Mouse (Mus musculus): Measurements from ENCODE around the gene Faah. TPM values are rescaled to one million over a fixed set of nuclear protein-coding genes. Genes with fewer than 3 reads are reported as not detected.

The Faah gene
- polyA plus RNA-seq (2014; fragmentation: Nextera tagmentation; extraction: Ambion mirVana), result 1.2 and 1.7 TPM in 2 replicates

- peak; percentile 68 for ATAC-seq (replicated peaks; ENCODE audit: low FRiP score)
- no peak within 1 kb of the TSS for H3K27ac ChIP-seq (ENCODE audit: low read depth, low read length)
- H3K36me3 ChIP-seq (ENCODE audit: control insufficient read depth, insufficient read depth, low read length), result no peaks in the 10 kb centered on the region
- no peak for DNase-seq (ENCODE audit: low spot score)
- H3K4me2 ChIP-seq (ENCODE audit: low read depth, low read length, severe bottlenecking), result peak within 1 kb of the TSS; percentile 99
- H3K4me3 ChIP-seq (ENCODE audit: low read depth, low read length), result peak within 1 kb of the TSS; percentile 55
- peaks cover 44% of the 10 kb centered on the region for H3K27me3 ChIP-seq (ENCODE audit: control insufficient read depth, insufficient read depth, low read length)
- H3K4me1 ChIP-seq (replicated peaks; ENCODE audit: control insufficient read depth, insufficient read depth, low read length), result peaks cover 2% of the 10 kb centered on the region
- peak within 1 kb of the TSS; percentile 63 for H3K9ac ChIP-seq (ENCODE audit: low read length)
- no peaks in the 10 kb centered on the region for H3K9me3 ChIP-seq (ENCODE audit: control insufficient read depth, low read length)
- WGBS, result 8% methylated on average over 18 of the region's 18 CpGs
These were observed at the start of gene Faah for GRCm38 (mm10) chr4:116017902-116018746. TSS of gene Faah (minus strand) at chr4:116017926.

- no peak overlapping the region for H3K27ac ChIP-seq (ENCODE audit: low read depth, low read length)
- no peaks in the 10 kb centered on the region for H3K9me3 ChIP-seq (ENCODE audit: control insufficient read depth, low read length)
- H3K4me2 ChIP-seq (ENCODE audit: low read depth, low read length, severe bottlenecking), result no peak overlapping the region
- H3K4me1 ChIP-seq (replicated peaks; ENCODE audit: control insufficient read depth, insufficient read depth, low read length), result no peaks in the 10 kb centered on the region
- 58% methylated on average over 1 of the region's 1 CpGs for WGBS
- DNase-seq (ENCODE audit: low spot score) (no peak), ATAC-seq (replicated peaks; ENCODE audit: low FRiP score) (no peak)
- H3K9ac ChIP-seq (ENCODE audit: low read length), result no peak overlapping the region
- no peaks in the 10 kb centered on the region for H3K27me3 ChIP-seq (ENCODE audit: control insufficient read depth, insufficient read depth, low read length)
- no peak overlapping the region for H3K4me3 ChIP-seq (ENCODE audit: low read depth, low read length)
- peaks cover 9% of the 10 kb centered on the region; the same call in 1 of the 2 replicates for H3K36me3 ChIP-seq (ENCODE audit: control insufficient read depth, insufficient read depth, low read length)
These were observed 46.1 kb upstream of the Faah start for GRCm38 (mm10) chr4:116063855-116064254.

GRCm38 (mm10) chr4:116059012-116059726 is 41.4 kb upstream of the Faah start:
- Histone ChIP-seq H3K4me2 (ENCODE audit: low read depth, low read length, severe bottlenecking) (no peak overlapping the region), H3K4me1 (replicated peaks; ENCODE audit: control insufficient read depth, insufficient read depth, low read length) (no peaks in the 10 kb centered on the region), H3K9ac (ENCODE audit: low read length) (no peak overlapping the region), H3K4me3 (ENCODE audit: low read depth, low read length) (no peak overlapping the region), H3K36me3 (ENCODE audit: control insufficient read depth, insufficient read depth, low read length) (no peaks in the 10 kb centered on the region), H3K27ac (ENCODE audit: low read depth, low read length) (no peak overlapping the region), H3K9me3 (ENCODE audit: control insufficient read depth, low read length) (no peaks in the 10 kb centered on the region), H3K27me3 (ENCODE audit: control insufficient read depth, insufficient read depth, low read length) (no peaks in the 10 kb centered on the region)
- ATAC-seq (replicated peaks; ENCODE audit: low FRiP score) (no peak), DNase-seq (ENCODE audit: low spot score) (no peak)
- WGBS, result 81% methylated on average over 5 of the region's 5 CpGs

GRCm38 (mm10) chr4:116057559-116057958 is 39.8 kb upstream of the Faah start:
- Histone ChIP-seq H3K9ac (ENCODE audit: low read length) (no peak overlapping the region), H3K27me3 (ENCODE audit: control insufficient read depth, insufficient read depth, low read length) (no peaks in the 10 kb centered on the region), H3K4me3 (ENCODE audit: low read depth, low read length) (no peak overlapping the region), H3K4me2 (ENCODE audit: low read depth, low read length, severe bottlenecking) (no peak overlapping the region), H3K4me1 (replicated peaks; ENCODE audit: control insufficient read depth, insufficient read depth, low read length) (no peaks in the 10 kb centered on the region; the same call in 1 of the 2 replicates), H3K36me3 (ENCODE audit: control insufficient read depth, insufficient read depth, low read length) (no peaks in the 10 kb centered on the region), H3K27ac (ENCODE audit: low read depth, low read length) (no peak overlapping the region), H3K9me3 (ENCODE audit: control insufficient read depth, low read length) (no peaks in the 10 kb centered on the region)
- 4% methylated on average over 1 of the region's 1 CpGs for WGBS
- DNase-seq (ENCODE audit: low spot score) (no peak), ATAC-seq (replicated peaks; ENCODE audit: low FRiP score) (no peak)

- Histone ChIP-seq H3K9ac (ENCODE audit: low read length) (peak within 1 kb of the TSS; percentile 58), H3K4me1 (replicated peaks; ENCODE audit: control insufficient read depth, insufficient read depth, low read length) (no peaks in the 10 kb centered on the region; the same call in 1 of the 2 replicates), H3K4me3 (ENCODE audit: low read depth, low read length) (peak within 1 kb of the TSS; percentile 52), H3K36me3 (ENCODE audit: control insufficient read depth, insufficient read depth, low read length) (no peaks in the 10 kb centered on the region), H3K27ac (ENCODE audit: low read depth, low read length) (peak within 1 kb of the TSS; percentile 86), H3K27me3 (ENCODE audit: control insufficient read depth, insufficient read depth, low read length) (no peaks in the 10 kb centered on the region), H3K4me2 (ENCODE audit: low read depth, low read length, severe bottlenecking) (peak within 1 kb of the TSS; percentile 88), H3K9me3 (ENCODE audit: control insufficient read depth, low read length) (no peaks in the 10 kb centered on the region)
- ATAC-seq (replicated peaks; ENCODE audit: low FRiP score), result peak; percentile 94
- under 1% methylated on average over 35 of the region's 35 CpGs for WGBS
- DNase-seq (ENCODE audit: low spot score), result peak; percentile 92
These were observed 35.8 kb upstream of the Faah start, which contains the start of gene Nsun4 for GRCm38 (mm10) chr4:116053399-116053961. TSS of gene Nsun4 (minus strand) at chr4:116053876.

- peak overlapping the region; percentile 52 for H3K4me3 ChIP-seq (ENCODE audit: low read depth, low read length)
- peak; percentile 45 for ATAC-seq (replicated peaks; ENCODE audit: low FRiP score)
- H3K4me1 ChIP-seq (replicated peaks; ENCODE audit: control insufficient read depth, insufficient read depth, low read length), result no peaks in the 10 kb centered on the region; the same call in 1 of the 2 replicates
- no peak overlapping the region for H3K27ac ChIP-seq (ENCODE audit: low read depth, low read length)
- DNase-seq (ENCODE audit: low spot score), result peak; percentile 59
- H3K9me3 ChIP-seq (ENCODE audit: control insufficient read depth, low read length), result no peaks in the 10 kb centered on the region
- H3K4me2 ChIP-seq (ENCODE audit: low read depth, low read length, severe bottlenecking), result peak overlapping the region; percentile 88
- H3K36me3 ChIP-seq (ENCODE audit: control insufficient read depth, insufficient read depth, low read length), result no peaks in the 10 kb centered on the region
- H3K9ac ChIP-seq (ENCODE audit: low read length), result peak overlapping the region; percentile 58
- H3K27me3 ChIP-seq (ENCODE audit: control insufficient read depth, insufficient read depth, low read length), result no peaks in the 10 kb centered on the region
- WGBS, result 13% methylated on average over 21 of the region's 22 CpGs
These were observed 35.0 kb upstream of the Faah start for GRCm38 (mm10) chr4:116052526-116053293.

- H3K27me3 ChIP-seq (ENCODE audit: control insufficient read depth, insufficient read depth, low read length), result no peaks in the 10 kb centered on the region
- no peak overlapping the region for H3K4me3 ChIP-seq (ENCODE audit: low read depth, low read length)
- H3K9me3 ChIP-seq (ENCODE audit: control insufficient read depth, low read length), result no peaks in the 10 kb centered on the region
- no peak for DNase-seq (ENCODE audit: low spot score)
- no peaks in the 10 kb centered on the region; the same call in 1 of the 2 replicates for H3K4me1 ChIP-seq (replicated peaks; ENCODE audit: control insufficient read depth, insufficient read depth, low read length)
- no peak overlapping the region for H3K27ac ChIP-seq (ENCODE audit: low read depth, low read length)
- 90% methylated on average over 3 of the region's 3 CpGs for WGBS
- ATAC-seq (replicated peaks; ENCODE audit: low FRiP score), result no peak
- no peaks in the 10 kb centered on the region for H3K36me3 ChIP-seq (ENCODE audit: control insufficient read depth, insufficient read depth, low read length)
- no peak overlapping the region for H3K9ac ChIP-seq (ENCODE audit: low read length)
- no peak overlapping the region for H3K4me2 ChIP-seq (ENCODE audit: low read depth, low read length, severe bottlenecking)
These were observed 31.5 kb upstream of the Faah start for GRCm38 (mm10) chr4:116049211-116049610.

Measured in forebrain, embryonic 11.5 days (tissue).